Mouse (Mus musculus): Measurements from ENCODE around the gene Pgam2. TPM values are rescaled to one million over a fixed set of nuclear protein-coding genes. Genes with fewer than 3 reads are reported as not detected.

Gene Pgam2
- polyA plus RNA-seq, 1 experiment: 1.1 TPM

- peaks cover 3% of the 10 kb centered on the region; the same call in 1 of the 2 replicates for H3K4me1 ChIP-seq (ENCODE audit: control insufficient read depth, insufficient read depth, low read length)
- H3K4me3 ChIP-seq (replicated peaks; ENCODE audit: insufficient read depth, low read depth, low read length): peak within 1 kb of the TSS; percentile 74
- WGBS: under 1% methylated on average over 68 of the region's 68 CpGs
- H3K27ac ChIP-seq (ENCODE audit: insufficient read depth, low read length): peak within 1 kb of the TSS; percentile 88
- DNase-seq: peak; percentile 93 to 97
- no peaks in the 10 kb centered on the region for H3K27me3 ChIP-seq (ENCODE audit: control insufficient read depth, insufficient read depth, low read length)
- TF ChIP-seq CTCF (IDR thresholded peaks at IDR 0.05; ENCODE audit: borderline replicate concordance, insufficient read depth, low read depth, low read length) (no peak), POLR2A (IDR thresholded peaks at IDR 0.05; ENCODE audit: borderline replicate concordance, insufficient read depth, low read length) (peak; percentile 97)
Observed at GRCm38 (mm10) chr11:5761820-5762632, 41.5 kb downstream of the Pgam2 start, which contains the start of gene Urgcp. Gene Urgcp (minus strand): TSS chr11:5762376.

GRCm38 (mm10) chr11:5753755-5754154 lies 49.8 kb downstream of the Pgam2 start:
- Histone ChIP-seq H3K4me3 (replicated peaks; ENCODE audit: insufficient read depth, low read depth, low read length) (no peak overlapping the region), H3K27me3 (ENCODE audit: control insufficient read depth, insufficient read depth, low read length) (no peaks in the 10 kb centered on the region), H3K4me1 (ENCODE audit: control insufficient read depth, insufficient read depth, low read length) (peaks cover under 1% of the 10 kb centered on the region; the same call in 1 of the 2 replicates), H3K27ac (ENCODE audit: insufficient read depth, low read length) (no peak overlapping the region)
- DNase-seq: no peak
- 85% methylated on average over 2 of the region's 2 CpGs for WGBS
- TF ChIP-seq POLR2A (IDR thresholded peaks at IDR 0.05; ENCODE audit: borderline replicate concordance, insufficient read depth, low read length) (no peak), CTCF (IDR thresholded peaks at IDR 0.05; ENCODE audit: borderline replicate concordance, insufficient read depth, low read depth, low read length) (no peak)

Other genes starting within 250 kb of the Pgam2 start
- not detected in 2 replicates for gene Ankrd36, start 234.0 kb downstream of the Pgam2 start, polyA plus RNA-seq (2012; rRNA removed)
- gene Mrps24, start 88.1 kb downstream of the Pgam2 start, polyA plus RNA-seq (2012; rRNA removed): 122 and 124 TPM in 2 replicates
- 36.4 and 37.9 TPM in 2 replicates for gene Urgcp, start 41.4 kb downstream of the Pgam2 start, polyA plus RNA-seq (2012; rRNA removed)
- 80.9 and 83.7 TPM in 2 replicates for gene Dbnl, start 15.2 kb downstream of the Pgam2 start, polyA plus RNA-seq (2012; rRNA removed)
- gene Polm, start 34.3 kb upstream of the Pgam2 start, polyA plus RNA-seq (2012; rRNA removed): 15.0 and 19.3 TPM in 2 replicates
- 10.3 and 13.2 TPM in 2 replicates for gene Aebp1, start 58.2 kb upstream of the Pgam2 start, polyA plus RNA-seq (2012; rRNA removed)
- 47.4 and 55.0 TPM in 2 replicates for gene Pold2, start 74.6 kb upstream of the Pgam2 start, polyA plus RNA-seq (2012; rRNA removed)
- not detected in 2 replicates for gene Myl7, start 95.0 kb upstream of the Pgam2 start, polyA plus RNA-seq (2012; rRNA removed)
- 0.74 and 1.1 TPM in 2 replicates for gene Gck, start 146.3 kb upstream of the Pgam2 start, polyA plus RNA-seq (2012; rRNA removed)
- 54.2 and 54.9 TPM in 2 replicates for gene Ykt6, start 152.0 kb upstream of the Pgam2 start, polyA plus RNA-seq (2012; rRNA removed)

Data from cerebellum, adult 2 months (tissue).